Mouse (Mus musculus) lung, embryonic 16.5 days (tissue): Measurements from ENCODE around the gene Slc5a9. TPM values are rescaled to one million over a fixed set of nuclear protein-coding genes. Genes with fewer than 3 reads are reported as not detected.
A peak's percentile ranks its signal among the peaks of the same experiment; 100 is the strongest.
"Not testable (repeated sequence)": the region's sequence is repeated elsewhere in the genome, so short reads cannot be mapped to it uniquely, and the experiment has no call there.

ENCODE experiments used
- ATAC-seq: fragments of 200-750 bp; cut with Nextera tagmentation; 2 replicates; pipeline ENCODE4 v1.8.0; 2017; ENCODE audit warnings: low read depth, mild to moderate bottlenecking, moderate library complexity
- H3K27ac ChIP-seq: fragments of 300-500 bp; sonication (generic); 2 replicates; pipeline ENCODE4 v1.5.1; 2014; ENCODE audit warnings: mild to moderate bottlenecking, control low read depth, low read length
- H3K27me3 ChIP-seq: fragments of 300-500 bp; sonication (generic); 2 replicates; pipeline ENCODE4 v1.6.1; 2014; ENCODE audit warnings: low read depth, low read length, mixed read lengths; ENCODE audit not compliant: control insufficient read depth, insufficient read depth
- H3K36me3 ChIP-seq: fragments of 300-500 bp; sonication (generic); 2 replicates; pipeline ENCODE4 v1.6.1; 2014; ENCODE audit warnings: low read length; ENCODE audit not compliant: control insufficient read depth, insufficient read depth
- H3K4me1 ChIP-seq: fragments of 300-500 bp; sonication (generic); replicated peaks from 2 replicates; pipeline ENCODE4 v1.6.1; 2014; ENCODE audit warnings: low read length, mixed read lengths; ENCODE audit not compliant: control insufficient read depth, insufficient read depth
- H3K4me2 ChIP-seq: fragments of 300-500 bp; sonication (generic); 2 replicates; pipeline ENCODE4 v1.6.1; 2014; ENCODE audit warnings: low read depth, low read length, control low read depth
- H3K4me3 ChIP-seq: fragments of 300-500 bp; sonication (generic); 2 replicates; pipeline ENCODE4 v1.5.1; 2014; ENCODE audit warnings: mild to moderate bottlenecking, low read length, control low read depth
- H3K9ac ChIP-seq: fragments of 300-500 bp; sonication (generic); 2 replicates; pipeline ENCODE4 v1.6.1; 2014; ENCODE audit warnings: low read length, control low read depth
- H3K9me3 ChIP-seq: fragments of 300-500 bp; sonication (generic); 2 replicates; pipeline ENCODE4 v1.6.1; 2016; ENCODE audit warnings: low read length; ENCODE audit not compliant: control insufficient read depth
- whole genome bisulfite sequencing: fragments of 180-500 bp; shearing (Covaris S2); extraction: QIAGEN DNeasy Blood & Tissue Kit; methylation state at CpG from one replicate; pipeline ENCODE4 v1.1.7; 2014; 5-methylcytosine and 5-hydroxymethylcytosine counted together
- polyA plus RNA-seq: library from polyadenylated mRNA; unstranded; fragments of >200 nt; fragmentation: Nextera tagmentation; extraction: Ambion mirVana; gene quantifications from 2 replicates; pipeline ENCODE4 v1.2.1, GENCODE M21; 2015

The Slc5a9 gene
- polyA plus RNA-seq: 1.1 and 2.7 TPM in 2 replicates

GRCm38 (mm10) chr4:111902775-111903174, at the start of gene Slc5a9:
Gene Slc5a9, minus strand, starts transcription at chr4:111902918.
- no peak for ATAC-seq
- Histone ChIP-seq H3K9ac (no peak within 1 kb of the TSS), H3K27me3 (no peaks in the 10 kb centered on the region), H3K27ac (no peak within 1 kb of the TSS), H3K4me3 (no peak within 1 kb of the TSS), H3K36me3 (no peaks in the 10 kb centered on the region), H3K4me1 (no peaks in the 10 kb centered on the region), H3K4me2 (no peak within 1 kb of the TSS), H3K9me3 (no peaks in the 10 kb centered on the region)

- no peak for ATAC-seq
- Histone ChIP-seq H3K27ac (no peak within 1 kb of the TSS), H3K9ac (no peak within 1 kb of the TSS), H3K27me3 (no peaks in the 10 kb centered on the region), H3K9me3 (peaks cover 2% of the 10 kb centered on the region; the same call in 1 of the 2 replicates), H3K4me3 (no peak within 1 kb of the TSS), H3K4me2 (no peak within 1 kb of the TSS), H3K36me3 (no peaks in the 10 kb centered on the region), H3K4me1 (no peaks in the 10 kb centered on the region)
- WGBS: 85% methylated on average over 1 of the region's 1 CpGs
Observed at GRCm38 (mm10) chr4:111919092-111919491, 16.4 kb upstream of the Slc5a9 start, which contains the start of gene Skint8. Gene Skint8, plus strand, starts transcription at chr4:111919392.

GRCm38 (mm10) chr4:111907926-111908325, 5.2 kb upstream of the Slc5a9 start:
- WGBS: 28% methylated on average over 2 of the region's 2 CpGs

DNA sequence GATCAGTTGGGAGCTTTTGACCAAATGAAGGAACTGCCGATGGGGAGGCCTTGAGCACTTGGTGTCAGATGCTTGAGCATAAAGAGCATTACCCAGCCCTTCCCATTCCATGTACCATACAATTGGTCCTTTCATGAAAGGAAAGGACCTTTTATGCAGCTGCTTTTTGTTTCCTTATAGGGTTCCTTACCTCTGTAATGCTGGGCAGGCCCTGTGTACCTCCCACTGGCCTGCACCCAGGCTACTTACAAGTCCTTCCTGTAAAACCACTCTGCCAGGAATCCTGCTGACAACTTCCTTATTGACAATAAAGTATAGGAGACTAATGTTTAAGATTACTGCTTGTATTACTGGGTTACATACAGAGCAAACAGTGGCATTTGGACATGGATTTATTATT, 1.2 kb downstream of the Slc5a9 start:
- H3K27ac ChIP-seq: no peak overlapping the region
- WGBS: 73% methylated on average over 1 of the region's 1 CpGs
- ATAC-seq: no peak

More at GRCm38 (mm10) chr4:111907926-111908325, 5.2 kb upstream of the Slc5a9 start:
- Histone ChIP-seq H3K4me3 (no peak overlapping the region), H3K9me3 (no peaks in the 10 kb centered on the region), H3K4me2 (no peak overlapping the region), H3K9ac (no peak overlapping the region), H3K4me1 (no peaks in the 10 kb centered on the region), H3K36me3 (no peaks in the 10 kb centered on the region), H3K27ac (no peak overlapping the region), H3K27me3 (no peaks in the 10 kb centered on the region)
- ATAC-seq: no peak

GRCm38 (mm10) chr4:111900491-111900890, 2.2 kb downstream of the Slc5a9 start:
- not testable (repeated sequence) for H3K4me1 ChIP-seq, ATAC-seq, H3K36me3 ChIP-seq, H3K27ac ChIP-seq, H3K9ac ChIP-seq, H3K4me3 ChIP-seq, H3K27me3 ChIP-seq, H3K4me2 ChIP-seq, H3K9me3 ChIP-seq
- 72% methylated on average over 1 of the region's 1 CpGs for WGBS

More for the DNA sequence above, 1.2 kb downstream of the Slc5a9 start:
- no peaks in the 10 kb centered on the region for H3K27me3 ChIP-seq
- no peak overlapping the region for H3K4me2 ChIP-seq
- H3K4me3 ChIP-seq: no peak overlapping the region
- no peaks in the 10 kb centered on the region for H3K36me3 ChIP-seq
- H3K4me1 ChIP-seq: no peaks in the 10 kb centered on the region
- no peaks in the 10 kb centered on the region for H3K9me3 ChIP-seq
- no peak overlapping the region for H3K9ac ChIP-seq

DNA sequence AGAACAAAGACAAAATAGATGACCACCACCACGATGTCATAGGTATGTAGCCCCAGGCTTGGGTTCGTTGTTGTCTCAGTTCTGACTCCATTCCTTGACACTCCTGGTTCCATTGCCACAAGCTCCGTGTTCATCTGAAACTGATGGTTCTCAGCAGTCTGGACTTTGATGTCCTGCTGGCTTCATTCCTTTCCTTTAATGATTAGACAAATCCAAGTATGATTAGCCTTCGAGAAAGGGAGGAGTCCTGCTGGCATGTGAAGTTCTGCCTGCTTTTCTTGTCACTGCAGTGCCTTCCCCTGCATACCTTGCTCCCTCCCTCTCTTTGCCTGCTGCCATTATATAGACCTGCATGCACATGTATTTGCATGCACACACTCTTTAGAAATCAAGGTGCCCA, 4.2 kb downstream of the Slc5a9 start:
- 60% methylated on average over 4 of the region's 4 CpGs for WGBS
- Histone ChIP-seq H3K4me2 (no peak overlapping the region), H3K9ac (no peak overlapping the region), H3K9me3 (no peaks in the 10 kb centered on the region), H3K27me3 (no peaks in the 10 kb centered on the region), H3K4me1 (no peaks in the 10 kb centered on the region), H3K4me3 (no peak overlapping the region), H3K36me3 (no peaks in the 10 kb centered on the region), H3K27ac (no peak overlapping the region)
- ATAC-seq: no peak

GRCm38 (mm10) chr4:111897755-111898154, 5.0 kb downstream of the Slc5a9 start:
- ATAC-seq: no peak
- H3K4me2 ChIP-seq: no peak overlapping the region
- no peaks in the 10 kb centered on the region for H3K9me3 ChIP-seq
- H3K4me1 ChIP-seq: no peaks in the 10 kb centered on the region
- no peak overlapping the region for H3K27ac ChIP-seq
- no peak overlapping the region for H3K9ac ChIP-seq
- WGBS: 23% methylated on average over 1 of the region's 1 CpGs
- no peaks in the 10 kb centered on the region for H3K27me3 ChIP-seq
- H3K36me3 ChIP-seq: no peaks in the 10 kb centered on the region
- H3K4me3 ChIP-seq: no peak overlapping the region

- Histone ChIP-seq H3K27me3 (no peaks in the 10 kb centered on the region), H3K4me2 (no peak overlapping the region), H3K9ac (no peak overlapping the region), H3K9me3 (no peaks in the 10 kb centered on the region), H3K36me3 (no peaks in the 10 kb centered on the region), H3K27ac (no peak overlapping the region), H3K4me3 (no peak overlapping the region), H3K4me1 (no peaks in the 10 kb centered on the region)
- ATAC-seq: no peak
Observed at GRCm38 (mm10) chr4:111892138-111892537, 10.6 kb downstream of the Slc5a9 start.

- Histone ChIP-seq H3K27me3 (no peaks in the 10 kb centered on the region), H3K4me3 (no peak overlapping the region; the same call in 1 of the 2 replicates), H3K4me1 (no peaks in the 10 kb centered on the region), H3K9ac (no peak overlapping the region), H3K9me3 (no peaks in the 10 kb centered on the region), H3K4me2 (peak overlapping the region; percentile 35; the same call in 1 of the 2 replicates), H3K36me3 (no peaks in the 10 kb centered on the region), H3K27ac (no peak overlapping the region)
- peak; percentile 71 for ATAC-seq
- 11% methylated on average over 4 of the region's 4 CpGs for WGBS
Observed at GRCm38 (mm10) chr4:111886607-111887006, 16.1 kb downstream of the Slc5a9 start.

DNA sequence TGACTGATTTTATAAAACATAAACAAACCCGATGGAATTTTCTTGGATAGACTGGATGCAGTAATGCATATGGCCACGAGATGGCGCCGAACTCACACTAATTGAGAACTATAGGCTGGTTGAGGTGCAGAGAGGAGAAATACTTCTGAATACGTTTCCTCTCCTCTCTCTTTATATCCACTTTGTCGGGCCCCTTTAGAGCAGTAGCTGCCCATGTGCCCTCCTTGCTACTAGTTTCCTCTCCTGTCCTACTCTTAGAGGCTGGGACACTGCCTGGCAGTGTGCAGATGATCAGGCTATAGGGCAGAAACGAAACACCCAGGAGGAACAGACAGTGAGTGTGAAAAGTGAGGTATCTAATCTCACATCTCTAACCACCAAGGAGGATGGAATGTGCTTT, 16.7 kb downstream of the Slc5a9 start:
- ATAC-seq: peak; percentile 77
- H3K27me3 ChIP-seq: no peaks in the 10 kb centered on the region
- H3K36me3 ChIP-seq: no peaks in the 10 kb centered on the region
- H3K9me3 ChIP-seq: no peaks in the 10 kb centered on the region
- H3K4me3 ChIP-seq: peak overlapping the region; percentile 22; the same call in 1 of the 2 replicates
- no peak overlapping the region for H3K27ac ChIP-seq
- H3K9ac ChIP-seq: no peak overlapping the region
- WGBS: 7% methylated on average over 7 of the region's 7 CpGs
- H3K4me2 ChIP-seq: peak overlapping the region; percentile 35; the same call in 1 of the 2 replicates
- no peaks in the 10 kb centered on the region for H3K4me1 ChIP-seq
